Mouse (Mus musculus): ENCODE measurements around the gene Ccdc84.

Gene Ccdc84

GRCm38 (mm10) chr9:44361190-44361917, 57.0 kb downstream of the Ccdc84 start, which contains the start of gene Vps11:
Vps11 (minus strand) TSS chr9:44361670.
- DNase-seq (ENCODE audit: low spot score): peak; percentile 96
